Mouse (Mus musculus) bone marrow, adult 2 months (tissue): ENCODE data around the gene Fam241b. TPM values are rescaled to one million over a fixed set of nuclear protein-coding genes. Genes with fewer than 3 reads are reported as not detected.
"Not testable (repeated sequence)": the region's sequence is repeated elsewhere in the genome, so short reads cannot be mapped to it uniquely, and the experiment has no call there.

Source experiments
- H3K27ac ChIP-seq: fragments of 200-500 bp; 2 replicates; pipeline ENCODE4 v1.5.1; 2012; ENCODE audit warnings: low read depth, mild to moderate bottlenecking, control low read depth, inconsistent platforms, low read length; ENCODE audit not compliant: control insufficient read depth, poor library complexity, insufficient read depth
- H3K4me1 ChIP-seq: fragments of 200-500 bp; 2 replicates; pipeline ENCODE4 v1.6.1; 2011; ENCODE audit warnings: low read length; ENCODE audit not compliant: control insufficient read depth, insufficient read depth
- H3K4me3 ChIP-seq: fragments of 200-500 bp; replicated peaks from 2 replicates; pipeline ENCODE3; 2011; ENCODE audit warnings: mild to moderate bottlenecking, low read depth, low read length, control low read depth; ENCODE audit not compliant: control insufficient read depth
- CTCF ChIP-seq: fragments of 200-500 bp; IDR thresholded peaks from 2 replicates; pipeline ENCODE4 v1.5.1; 2011; ENCODE audit warnings: low read length, control low read depth; ENCODE audit not compliant: control insufficient read depth, insufficient read depth
- POLR2A ChIP-seq: fragments of 200-500 bp; IDR thresholded peaks from 2 replicates; pipeline ENCODE4 v1.6.1; 2011; ENCODE audit warnings: low read depth, mild to moderate bottlenecking, control low read depth, low read length, borderline replicate concordance; ENCODE audit not compliant: control insufficient read depth
- WGBS: fragments of 180-500 bp; shearing (Covaris S2); methylation state at CpG from one replicate; pipeline ENCODE4 v1.1.7; 2018; 5-methylcytosine and 5-hydroxymethylcytosine counted together
- polyA plus RNA-seq: library from polyadenylated mRNA; stranded (reverse); fragments of >200 nt; gene quantifications from 2 replicates; pipeline ENCODE4 v1.2.4, GENCODE M21; 2011; ENCODE audit warnings: low replicate concordance; ENCODE audit not compliant: missing spikeins, insufficient read depth, insufficient read length

Fam241b gene
- polyA plus RNA-seq, 1 experiment = 2.0 TPM

- H3K27ac ChIP-seq = no peak overlapping the region
- TF ChIP-seq POLR2A = no peak
- no peak for TF ChIP-seq CTCF
- no peaks in the 10 kb centered on the region for H3K4me1 ChIP-seq
- WGBS = 81% methylated on average over 6 of the region's 6 CpGs
- no peak overlapping the region for H3K4me3 ChIP-seq
Measured at GRCm38 (mm10) chr10:62094401-62094800, 49.3 kb downstream of the Fam241b start.

- Histone ChIP-seq H3K4me1 (no peaks in the 10 kb centered on the region), H3K27ac (no peak overlapping the region), H3K4me3 (no peak overlapping the region)
- TF ChIP-seq POLR2A (no peak), CTCF (no peak)
- WGBS = 13% methylated on average over 7 of the region's 7 CpGs
Measured at GRCm38 (mm10) chr10:62093903-62094302, 49.8 kb downstream of the Fam241b start.

DNA sequence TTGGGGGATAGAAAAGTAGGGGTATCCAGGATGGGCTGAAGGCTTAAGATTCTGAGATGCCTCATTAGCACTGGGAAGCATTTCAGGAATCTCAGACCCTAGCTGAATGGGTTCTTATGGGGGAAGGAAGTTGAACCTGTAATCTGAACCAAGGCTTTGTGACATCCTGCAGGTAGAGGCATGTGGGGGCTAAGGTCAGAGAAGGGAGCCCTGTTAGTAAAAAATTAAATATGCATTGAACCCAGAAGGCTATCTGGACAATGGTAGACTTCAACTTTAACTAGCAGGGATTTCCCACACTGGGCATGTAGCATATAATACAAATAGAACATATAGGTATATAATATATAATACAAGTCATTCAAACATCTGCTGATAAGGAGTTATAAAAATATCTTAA lies 54.2 kb downstream of the Fam241b start:
- TF ChIP-seq POLR2A (no peak), CTCF (no peak)
- H3K4me1 ChIP-seq = no peaks in the 10 kb centered on the region
- H3K4me3 ChIP-seq = no peak overlapping the region
- no peak overlapping the region for H3K27ac ChIP-seq

- WGBS = 74% methylated on average over 7 of the region's 7 CpGs
- Histone ChIP-seq H3K4me1 (no peaks in the 10 kb centered on the region), H3K4me3 (no peak overlapping the region), H3K27ac (no peak overlapping the region)
- TF ChIP-seq POLR2A (no peak), CTCF (no peak)
Measured at GRCm38 (mm10) chr10:62089071-62089470, 54.6 kb downstream of the Fam241b start.

GRCm38 (mm10) chr10:62088411-62088810 lies 55.3 kb downstream of the Fam241b start:
- Histone ChIP-seq H3K4me3 (no peak overlapping the region), H3K4me1 (no peaks in the 10 kb centered on the region), H3K27ac (no peak overlapping the region)
- WGBS = 74% methylated on average over 5 of the region's 5 CpGs
- TF ChIP-seq POLR2A (no peak), CTCF (no peak)

GRCm38 (mm10) chr10:62086826-62087225 lies 56.9 kb downstream of the Fam241b start:
- WGBS = 95% methylated on average over 5 of the region's 5 CpGs
- Histone ChIP-seq H3K4me3 (no peak overlapping the region), H3K4me1 (no peaks in the 10 kb centered on the region), H3K27ac (no peak overlapping the region)
- no peak for TF ChIP-seq CTCF
- TF ChIP-seq POLR2A = no peak

DNA sequence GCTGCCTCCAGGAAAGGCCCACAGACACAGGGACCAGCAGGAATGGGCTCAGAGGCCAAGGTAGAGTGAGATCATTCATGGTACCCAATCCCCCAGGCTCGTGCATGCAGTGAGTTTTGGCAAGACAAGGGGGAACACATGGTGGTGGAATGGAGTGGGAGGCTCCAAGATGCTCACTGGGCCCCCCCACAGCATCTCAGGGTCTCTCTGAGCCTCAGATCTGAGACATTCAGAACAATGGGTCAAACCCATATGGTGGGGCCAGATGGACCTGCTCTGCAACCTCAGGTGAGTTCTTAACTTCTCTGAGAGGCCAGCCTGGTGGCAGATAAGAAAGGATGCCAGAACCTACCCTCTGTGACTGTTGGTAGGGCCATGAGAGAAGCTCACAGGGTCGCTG lies 57.7 kb downstream of the Fam241b start:
- H3K4me1 ChIP-seq = no peaks in the 10 kb centered on the region
- no peak overlapping the region for H3K4me3 ChIP-seq
- no peak for TF ChIP-seq CTCF
- TF ChIP-seq POLR2A = no peak
- 62% methylated on average over 2 of the region's 2 CpGs for WGBS
- H3K27ac ChIP-seq = no peak overlapping the region

- 72% methylated on average over 11 of the region's 11 CpGs for WGBS
- Histone ChIP-seq H3K4me1 (no peaks in the 10 kb centered on the region; the same call in 1 of the 2 replicates), H3K4me3 (no peak overlapping the region), H3K27ac (no peak overlapping the region)
- no peak for TF ChIP-seq CTCF
Measured at GRCm38 (mm10) chr10:62076248-62077134, 67.2 kb downstream of the Fam241b start.

- H3K27ac ChIP-seq = not testable (repeated sequence)
Measured at GRCm38 (mm10) chr10:62071346-62071745, 72.4 kb downstream of the Fam241b start.

DNA sequence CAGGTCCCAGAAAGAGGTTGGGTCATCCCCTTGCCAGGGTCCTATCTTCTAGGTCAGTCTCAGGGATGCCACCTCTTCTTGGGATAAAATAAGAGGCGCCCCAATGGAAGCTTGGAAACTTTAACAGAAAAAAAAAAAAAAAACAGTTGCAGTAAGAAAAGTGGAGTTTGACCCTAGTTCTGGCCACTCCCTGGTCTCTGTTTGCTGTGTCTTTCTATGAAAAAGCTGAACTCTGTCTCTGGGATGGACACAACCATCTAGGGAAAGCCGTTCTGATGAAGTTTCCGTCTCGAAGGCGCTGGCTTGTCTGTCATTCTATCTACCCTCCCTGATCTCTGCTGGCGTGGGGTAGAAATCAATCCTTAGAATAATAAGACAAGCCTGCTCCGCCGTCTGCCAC lies 73.1 kb downstream of the Fam241b start:
- Histone ChIP-seq H3K27ac (no peak overlapping the region), H3K4me1 (no peaks in the 10 kb centered on the region; the same call in 1 of the 2 replicates), H3K4me3 (no peak overlapping the region)
- TF ChIP-seq CTCF (no peak), POLR2A (no peak)
- WGBS = 85% methylated on average over 8 of the region's 8 CpGs

More at GRCm38 (mm10) chr10:62071346-62071745, 72.4 kb downstream of the Fam241b start:
- not testable (repeated sequence) for H3K4me3 ChIP-seq, H3K4me1 ChIP-seq
- 84% methylated on average over 14 of the region's 14 CpGs for WGBS
